Mouse (Mus musculus) left cerebral cortex, adult 9 months (tissue): ENCODE measurements at regions not wholly inside any gene's neighbourhood (a gene's known extent, or its start where the extent isn't known, plus 50 kb on each side); places are given as distances from the start of the nearest gene placed in this dataset.

Experiments
- DNase-seq, 2 experiments: peaks; one replicate each; pipeline ENCODE4 v3.0.0; 2022; ENCODE audit warnings: low spot score in 2 of 2

- no peak for DNase-seq
Measured at GRCm38 (mm10) chr13:15221322-15221721, 241.7 kb upstream of the Gli3 start.

GRCm38 (mm10) chr13:15227641-15228040, 235.4 kb upstream of the Gli3 start:
- no peak for DNase-seq
